Mouse (Mus musculus) layer of hippocampus, postnatal 36 days (tissue): ENCODE results near the gene Ap3b2. TPM values are rescaled to one million over a fixed set of nuclear protein-coding genes. Genes with fewer than 3 reads are reported as not detected.
A peak's percentile ranks its signal among the peaks of the same experiment; 100 is the strongest.
"Not testable (repeated sequence)": the region's sequence is repeated elsewhere in the genome, so short reads cannot be mapped to it uniquely, and the experiment has no call there.

Source experiments
- DNase-seq, 2 experiments: peaks; one replicate each; pipeline ENCODE4 v3.0.0; 2022
- total RNA-seq, 2 experiments: library from RNA; stranded (reverse); gene quantifications; 2 replicates each; pipeline ENCODE4 v1.2.3; 2021

The Ap3b2 gene
- 100 to 1,000 TPM; 163 to 170 TPM for total RNA-seq

GRCm38 (mm10) chr7:81493331-81494021 is at the start of gene Ap3b2:
TSS of gene Ap3b2 (minus strand) at chr7:81493925.
- peak; percentile 76 to 82 for DNase-seq

DNA sequence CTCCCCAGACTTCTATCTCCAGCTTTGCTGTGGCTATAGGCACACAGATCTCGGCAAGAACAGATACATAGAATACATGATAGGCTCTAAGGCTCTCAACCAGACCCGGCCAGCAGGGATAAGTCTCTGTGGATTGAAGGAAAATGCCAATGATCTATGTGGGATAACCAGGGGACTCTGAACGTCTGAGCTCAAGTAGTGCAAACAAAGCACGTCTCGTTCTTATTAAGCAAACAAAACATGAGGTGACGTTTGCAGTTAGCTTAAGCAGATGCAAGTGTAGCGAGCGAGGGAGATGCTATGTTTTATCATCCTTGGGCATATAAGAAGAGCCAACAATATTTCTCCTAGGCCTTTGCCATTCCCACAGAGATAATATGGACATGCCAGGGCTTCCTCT is 49.2 kb upstream of the Ap3b2 start:
- no peak for DNase-seq

DNA sequence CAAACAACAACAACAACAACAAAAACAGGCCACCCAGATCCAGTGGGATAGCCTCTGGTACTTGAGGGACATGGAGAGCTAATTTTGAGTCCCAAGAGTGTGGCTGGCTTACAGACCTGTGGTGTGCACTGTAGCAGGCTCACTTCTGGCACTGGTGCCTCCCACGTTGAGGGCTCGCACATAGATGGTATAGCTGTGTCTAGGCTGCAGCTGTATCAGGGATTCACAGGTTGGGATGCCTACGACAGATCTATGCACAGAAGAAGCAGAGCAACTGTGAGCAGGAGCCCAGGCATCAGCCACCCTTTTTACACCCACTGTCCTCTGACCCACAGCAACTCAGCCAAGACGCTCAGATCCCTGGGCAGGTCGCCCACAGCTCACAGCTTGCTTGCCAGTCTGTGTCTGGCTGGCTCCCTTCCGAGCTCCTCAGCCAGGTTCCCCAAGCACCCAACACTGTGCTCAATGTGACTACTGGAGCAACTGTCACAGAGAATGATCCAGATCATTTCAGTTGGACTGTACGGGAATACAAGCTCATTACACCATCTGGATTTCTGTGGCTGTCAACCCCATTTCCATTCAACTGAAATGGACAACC is 48.3 kb upstream of the Ap3b2 start:
- DNase-seq: peak; percentile 68 to 78

GRCm38 (mm10) chr7:81540999-81541398 is 47.3 kb upstream of the Ap3b2 start:
- peak in 1 of 2 experiments; percentile 48 for DNase-seq

- peak in 1 of 2 experiments; percentile 19 for DNase-seq
Measured at GRCm38 (mm10) chr7:81539565-81539964, 45.8 kb upstream of the Ap3b2 start.

DNA sequence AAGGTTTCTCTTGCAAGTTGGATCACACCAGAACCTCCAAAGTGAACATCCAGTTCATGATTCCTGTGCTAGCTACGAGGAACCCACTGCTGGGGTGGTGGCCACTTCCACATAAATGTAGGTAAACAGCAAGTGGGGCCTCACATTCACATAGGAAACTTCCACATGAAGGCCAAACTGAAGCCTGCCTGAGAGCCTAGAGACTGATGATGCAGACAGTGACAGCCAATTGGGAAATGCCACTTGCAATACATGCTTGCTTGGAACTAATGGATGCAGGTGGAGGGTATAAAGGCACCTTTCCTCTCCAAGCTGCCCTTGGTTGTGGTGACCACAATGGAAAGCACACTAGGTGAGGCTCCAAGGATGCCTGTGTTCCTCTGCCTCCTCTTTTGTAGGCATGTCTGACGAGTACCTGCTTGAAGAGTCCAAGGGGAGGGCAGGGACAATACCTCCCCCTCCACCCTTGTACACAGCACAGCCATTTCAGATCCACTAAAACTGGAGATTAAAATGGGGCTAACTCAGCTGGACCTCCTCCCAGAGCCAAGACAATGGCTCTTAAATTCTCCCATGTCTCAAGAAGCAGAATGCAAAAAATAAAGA is 44.4 kb upstream of the Ap3b2 start:
- peak in 1 of 2 experiments; percentile 26 for DNase-seq

DNA sequence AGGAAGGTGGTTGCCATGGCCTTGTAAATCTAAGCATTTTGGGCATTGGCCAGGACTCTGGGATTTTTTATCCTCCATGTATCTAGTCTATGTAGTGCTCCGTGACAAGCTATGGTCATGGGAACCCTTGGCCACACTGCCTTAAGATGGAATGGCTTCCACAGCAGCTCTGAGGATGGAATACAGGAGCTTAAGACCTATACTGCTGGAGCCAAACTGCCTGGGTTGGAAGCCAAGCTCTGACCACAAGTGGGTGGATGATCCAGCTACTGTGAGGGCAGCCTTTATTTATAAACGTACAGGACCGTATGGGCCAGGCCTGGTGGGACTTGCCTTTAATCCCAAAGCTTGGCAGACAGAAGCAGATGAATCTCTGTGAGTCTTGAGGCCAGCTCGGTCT is 42.8 kb upstream of the Ap3b2 start:
- DNase-seq: no peak

- DNase-seq: no peak
Measured at GRCm38 (mm10) chr7:81531462-81531861, 37.7 kb upstream of the Ap3b2 start.

DNA sequence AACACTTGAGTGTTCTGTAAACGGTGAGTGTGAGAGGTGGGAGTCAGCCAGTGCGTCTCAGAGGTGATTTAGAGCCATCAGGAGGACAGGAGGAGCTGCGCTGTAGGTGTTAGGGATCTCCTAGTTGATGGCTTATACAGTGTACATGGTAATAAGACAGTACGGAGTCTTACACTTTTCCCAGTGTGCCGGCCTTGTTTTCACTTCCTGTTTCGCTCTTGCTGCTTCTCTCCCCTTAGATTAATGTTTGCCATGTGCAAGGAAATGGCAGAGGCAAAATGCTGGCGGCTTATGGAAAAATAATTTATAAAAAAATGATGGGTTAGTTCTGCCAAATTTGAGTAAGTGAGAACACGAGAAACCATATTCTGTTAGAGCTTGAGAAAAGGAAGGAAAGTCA is 35.2 kb upstream of the Ap3b2 start:
- DNase-seq: no peak

DNA sequence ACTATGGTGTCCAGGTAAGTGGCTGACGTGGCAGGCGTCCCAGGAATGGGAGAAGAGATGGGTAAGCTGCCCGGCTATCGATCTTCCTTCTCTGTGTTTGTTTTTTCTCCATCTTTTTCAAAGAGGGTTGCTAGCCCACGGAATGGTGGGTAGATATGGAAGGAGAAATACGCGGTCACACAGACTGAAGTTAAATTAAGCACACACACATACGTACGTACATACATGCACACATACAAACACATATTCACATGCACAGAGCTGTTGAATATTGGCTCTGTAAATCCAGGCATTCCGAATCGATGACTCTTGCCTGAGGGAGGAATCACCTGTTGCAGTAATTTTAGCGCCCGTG is 29.9 kb upstream of the Ap3b2 start:
- no peak for DNase-seq

- peak; percentile 90 for DNase-seq
Measured at GRCm38 (mm10) chr7:81523008-81523662, 29.4 kb upstream of the Ap3b2 start.

- no peak for DNase-seq
Measured at GRCm38 (mm10) chr7:81516154-81517030, 22.7 kb upstream of the Ap3b2 start.

DNA sequence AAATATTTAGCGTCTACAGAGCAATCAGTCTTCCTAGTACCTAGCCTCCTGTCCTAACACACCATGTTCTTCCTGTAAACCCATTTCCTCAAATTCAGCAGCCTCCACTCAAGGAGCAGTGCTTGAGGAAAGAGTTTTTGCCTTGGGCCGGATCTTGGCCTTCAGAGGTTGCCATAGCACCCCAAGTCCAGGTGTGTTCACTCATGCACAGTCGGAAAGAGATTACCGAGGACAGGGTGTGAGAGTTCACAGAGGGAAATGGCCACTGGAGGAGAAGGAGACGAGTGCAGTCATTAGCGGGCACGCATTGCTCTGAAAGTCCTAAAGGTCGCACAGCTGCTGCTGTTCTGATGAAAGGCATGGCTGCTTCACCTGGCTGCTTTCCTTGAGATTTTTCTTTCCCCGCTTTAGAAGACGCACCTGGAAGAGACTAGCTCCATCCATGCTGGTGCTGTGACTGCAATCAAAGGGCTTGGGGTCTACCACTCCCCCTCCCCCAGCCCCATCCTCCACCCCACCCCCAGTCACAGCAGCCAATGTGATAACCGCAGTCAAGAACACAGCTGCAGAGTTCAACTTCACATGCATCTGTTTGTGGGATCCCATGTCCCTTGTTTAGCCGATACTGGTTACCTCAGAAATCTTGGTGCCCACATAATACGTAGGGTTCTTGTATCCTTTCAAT is 21.3 kb upstream of the Ap3b2 start:
- DNase-seq: no peak

GRCm38 (mm10) chr7:81501050-81501449 is 7.3 kb upstream of the Ap3b2 start:
- DNase-seq: no peak

GRCm38 (mm10) chr7:81498181-81498580 is 4.5 kb upstream of the Ap3b2 start, which contains the start of gene BC048679:
TSS of gene BC048679 (minus strand) at chr7:81498281.
- no peak for DNase-seq

DNA sequence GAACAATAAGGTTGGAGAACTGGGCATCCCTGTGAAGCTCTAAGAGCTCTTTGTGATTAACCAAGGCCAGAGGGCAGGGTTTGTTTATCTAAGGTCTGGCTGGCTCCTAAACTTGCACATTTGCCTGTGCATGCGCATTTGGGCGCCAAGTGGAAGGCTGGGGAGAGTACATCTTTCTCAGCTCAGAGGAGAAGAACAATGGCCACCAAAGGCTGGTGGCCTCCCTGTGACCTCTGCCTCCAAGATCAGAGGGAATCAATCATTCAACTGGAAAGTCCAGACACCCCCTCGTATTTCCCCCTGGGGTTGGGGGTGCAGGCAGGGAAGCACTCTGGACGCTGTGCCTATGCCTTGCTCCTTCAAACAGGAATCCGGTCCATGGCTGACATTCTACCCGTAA is 3.4 kb upstream of the Ap3b2 start:
- DNase-seq: no peak

- no peak for DNase-seq
Measured at GRCm38 (mm10) chr7:81492628-81493027, 1.1 kb downstream of the Ap3b2 start.

GRCm38 (mm10) chr7:81489649-81490048 is 4.1 kb downstream of the Ap3b2 start:
- no peak for DNase-seq

DNA sequence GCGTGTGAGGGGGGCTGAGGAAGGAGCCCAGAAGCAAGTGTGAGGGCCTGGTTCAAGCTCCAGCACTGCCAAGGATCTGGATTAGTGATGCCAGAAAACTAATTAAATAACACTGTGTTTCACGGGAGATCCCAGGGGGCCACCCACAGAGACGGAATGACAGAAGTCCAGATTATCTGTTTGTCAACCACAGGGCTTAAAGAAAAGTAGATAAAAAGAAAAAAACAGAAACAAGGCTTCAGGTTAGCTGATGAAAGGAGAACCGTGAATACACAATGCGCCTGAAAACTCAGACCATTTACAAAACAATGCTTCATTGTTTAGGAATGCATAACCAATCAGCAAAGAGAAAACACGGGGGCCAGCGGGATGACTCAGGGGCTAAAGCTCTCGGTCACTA is 12.9 kb downstream of the Ap3b2 start:
- DNase-seq: no peak

- no peak for DNase-seq
Measured at GRCm38 (mm10) chr7:81479531-81480090, 14.1 kb downstream of the Ap3b2 start.

- not testable (repeated sequence) for DNase-seq
Measured at GRCm38 (mm10) chr7:81478261-81478660, 15.5 kb downstream of the Ap3b2 start.
